Mouse (Mus musculus): Measurements from ENCODE around the gene Wdr62. TPM values are rescaled to one million over a fixed set of nuclear protein-coding genes. Genes with fewer than 3 reads are reported as not detected.

Gene Wdr62
- total and polyA plus RNA-seq, 2 experiments from 2014 or later, result 4.0 to 7.0 TPM

DNA sequence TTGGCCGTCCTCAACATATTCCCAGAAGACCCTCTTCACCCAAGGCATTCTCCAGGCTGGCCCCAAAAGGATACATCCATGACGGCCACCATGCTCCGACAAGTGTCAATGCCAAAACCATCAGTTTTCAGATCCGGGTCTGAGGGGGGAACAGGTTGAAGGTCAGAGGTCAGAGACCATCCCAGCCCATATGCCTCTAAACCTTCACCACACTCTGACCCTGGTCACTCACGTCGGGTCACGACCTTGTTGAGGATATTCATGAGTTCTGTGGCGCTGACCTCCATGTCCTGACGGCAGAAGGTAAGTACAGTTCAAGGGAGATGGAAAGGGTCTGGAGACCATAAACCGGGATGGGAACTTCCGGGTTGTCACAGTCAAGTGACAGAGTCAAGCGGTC, 88.1 kb downstream of the Wdr62 start:
- Histone ChIP-seq H3K9ac (replicated peaks; ENCODE audit: low read length) (no peak overlapping the region), H3K4me2 (ENCODE audit: low read depth, low read length) (no peak overlapping the region), H3K9me3 (ENCODE audit: low read length) (no peaks in the 10 kb centered on the region), H3K4me3 (ENCODE audit: low read length) (no peak overlapping the region), H3K27me3 (ENCODE audit: insufficient read depth, low read length) (no peaks in the 10 kb centered on the region), H3K27ac (no peak overlapping the region), H3K4me1 (ENCODE audit: insufficient read depth, low read length) (0 out of 2 replicates have a peak, but pooled peaks cover 4% of the 10 kb centered on the region), H3K36me3 (ENCODE audit: insufficient read depth, low read length) (peaks cover 32% of the 10 kb centered on the region)
- 92% methylated on average over 12 of the region's 12 CpGs for WGBS
- TF ChIP-seq CTCF (IDR thresholded peaks at IDR 0.05; ENCODE audit: low read depth), result no peak
- DNase-seq (ENCODE audit: low spot score), result no peak
- ATAC-seq, result no peak

Other genes starting within 250 kb of the Wdr62 start
- gene Zfp14, start 229.0 kb downstream of the Wdr62 start, total RNA-seq (2014; rRNA removed), result 8.4 and 10.1 TPM in 2 replicates
- 5.9 and 6.7 TPM in 2 replicates for gene Zfp14, start 229.0 kb downstream of the Wdr62 start, polyA plus RNA-seq (2015; fragmentation: Nextera tagmentation; extraction: Ambion mirVana)
- 2.8 and 5.4 TPM in 2 replicates for gene Zfp82, start 207.5 kb downstream of the Wdr62 start, total RNA-seq (2014; rRNA removed)
- gene Zfp82, start 207.5 kb downstream of the Wdr62 start, polyA plus RNA-seq (2015; fragmentation: Nextera tagmentation; extraction: Ambion mirVana), result 4.0 and 4.2 TPM in 2 replicates
- not detected in 2 replicates for gene Gm26920, start 190.0 kb downstream of the Wdr62 start, total RNA-seq (2014; rRNA removed)
- 1.6 and 2.5 TPM in 2 replicates for gene Gm26920, start 190.0 kb downstream of the Wdr62 start, polyA plus RNA-seq (2015; fragmentation: Nextera tagmentation; extraction: Ambion mirVana)
- gene Zfp566, start 189.9 kb downstream of the Wdr62 start, total RNA-seq (2014; rRNA removed), result 2.3 and 2.8 TPM in 2 replicates
- 13.7 and 15.5 TPM in 2 replicates for gene Zfp566, start 189.9 kb downstream of the Wdr62 start, polyA plus RNA-seq (2015; fragmentation: Nextera tagmentation; extraction: Ambion mirVana)
- gene Zfp260, start 185.6 kb downstream of the Wdr62 start, total RNA-seq (2014; rRNA removed), result 26.8 and 27.4 TPM in 2 replicates
- 47.7 and 49.4 TPM in 2 replicates for gene Zfp260, start 185.6 kb downstream of the Wdr62 start, polyA plus RNA-seq (2015; fragmentation: Nextera tagmentation; extraction: Ambion mirVana)
- 7.5 and 12.7 TPM in 2 replicates for gene Zfp382, start 158.5 kb downstream of the Wdr62 start, total RNA-seq (2014; rRNA removed)
- 11.9 and 13.2 TPM in 2 replicates for gene Zfp382, start 158.5 kb downstream of the Wdr62 start, polyA plus RNA-seq (2015; fragmentation: Nextera tagmentation; extraction: Ambion mirVana)
- 40.6 and 46.4 TPM in 2 replicates for gene Zfp146, start 110.7 kb downstream of the Wdr62 start, total RNA-seq (2014; rRNA removed)
- gene Zfp146, start 110.7 kb downstream of the Wdr62 start, polyA plus RNA-seq (2015; fragmentation: Nextera tagmentation; extraction: Ambion mirVana), result 10.0 and 10.2 TPM in 2 replicates
- gene Cox7a1, start 96.3 kb downstream of the Wdr62 start, total RNA-seq (2014; rRNA removed), result not detected in 2 replicates
- gene Cox7a1, start 96.3 kb downstream of the Wdr62 start, polyA plus RNA-seq (2015; fragmentation: Nextera tagmentation; extraction: Ambion mirVana), result 8.1 and 9.7 TPM in 2 replicates
- gene Capns1, start 81.6 kb downstream of the Wdr62 start, total RNA-seq (2014; rRNA removed), result 289 and 322 TPM in 2 replicates
- 83.8 and 84.6 TPM in 2 replicates for gene Capns1, start 81.6 kb downstream of the Wdr62 start, polyA plus RNA-seq (2015; fragmentation: Nextera tagmentation; extraction: Ambion mirVana)
- gene Polr2i, start 48.5 kb downstream of the Wdr62 start, total RNA-seq (2014; rRNA removed), result 65.9 and 98.4 TPM in 2 replicates
- gene Polr2i, start 48.5 kb downstream of the Wdr62 start, polyA plus RNA-seq (2015; fragmentation: Nextera tagmentation; extraction: Ambion mirVana), result 177 and 189 TPM in 2 replicates
- gene Tbcb, start 48.1 kb downstream of the Wdr62 start, total RNA-seq (2014; rRNA removed), result 123 and 129 TPM in 2 replicates
- gene Tbcb, start 48.1 kb downstream of the Wdr62 start, polyA plus RNA-seq (2015; fragmentation: Nextera tagmentation; extraction: Ambion mirVana), result 466 and 473 TPM in 2 replicates
- gene Ovol3, start 44.7 kb downstream of the Wdr62 start, total RNA-seq (2014; rRNA removed), result not detected in 2 replicates
- gene Ovol3, start 44.7 kb downstream of the Wdr62 start, polyA plus RNA-seq (2015; fragmentation: Nextera tagmentation; extraction: Ambion mirVana), result not detected in 2 replicates
- 1.0 TPM in 1 of 2 replicates, not detected in the other for gene Thap8, start 325 bp downstream of the Wdr62 start, total RNA-seq (2014; rRNA removed)
- gene Thap8, start 325 bp downstream of the Wdr62 start, polyA plus RNA-seq (2015; fragmentation: Nextera tagmentation; extraction: Ambion mirVana), result 0.52 and 0.76 TPM in 2 replicates
- 144 and 172 TPM in 2 replicates for gene Clip3, start 11.3 kb upstream of the Wdr62 start, total RNA-seq (2014; rRNA removed)
- gene Clip3, start 11.3 kb upstream of the Wdr62 start, polyA plus RNA-seq (2015; fragmentation: Nextera tagmentation; extraction: Ambion mirVana), result 106 and 118 TPM in 2 replicates
- gene Alkbh6, start 28.3 kb upstream of the Wdr62 start, total RNA-seq (2014; rRNA removed), result 75.4 and 116 TPM in 2 replicates
- gene Alkbh6, start 28.3 kb upstream of the Wdr62 start, polyA plus RNA-seq (2015; fragmentation: Nextera tagmentation; extraction: Ambion mirVana), result 129 and 131 TPM in 2 replicates
- 13.2 and 16.5 TPM in 2 replicates for gene Syne4, start 34.4 kb upstream of the Wdr62 start, total RNA-seq (2014; rRNA removed)
- 11.4 and 12.6 TPM in 2 replicates for gene Syne4, start 34.4 kb upstream of the Wdr62 start, polyA plus RNA-seq (2015; fragmentation: Nextera tagmentation; extraction: Ambion mirVana)
- gene E130208F15Rik, start 41.3 kb upstream of the Wdr62 start, total RNA-seq (2014; rRNA removed), result 1.8 TPM in 1 of 2 replicates, not detected in the other
- gene E130208F15Rik, start 41.3 kb upstream of the Wdr62 start, polyA plus RNA-seq (2015; fragmentation: Nextera tagmentation; extraction: Ambion mirVana), result 0.79 TPM in 1 of 2 replicates, not detected in the other
- 12.9 and 14.7 TPM in 2 replicates for gene Sdhaf1, start 43.5 kb upstream of the Wdr62 start, total RNA-seq (2014; rRNA removed)
- 17.8 and 19.3 TPM in 2 replicates for gene Sdhaf1, start 43.5 kb upstream of the Wdr62 start, polyA plus RNA-seq (2015; fragmentation: Nextera tagmentation; extraction: Ambion mirVana)
- 45.9 and 47.4 TPM in 2 replicates for gene Lrfn3, start 82.4 kb upstream of the Wdr62 start, total RNA-seq (2014; rRNA removed)
- gene Lrfn3, start 82.4 kb upstream of the Wdr62 start, polyA plus RNA-seq (2015; fragmentation: Nextera tagmentation; extraction: Ambion mirVana), result 17.5 and 18.1 TPM in 2 replicates
- gene Tyrobp, start 133.3 kb upstream of the Wdr62 start, total RNA-seq (2014; rRNA removed), result 37.3 and 59.9 TPM in 2 replicates
- gene Tyrobp, start 133.3 kb upstream of the Wdr62 start, polyA plus RNA-seq (2015; fragmentation: Nextera tagmentation; extraction: Ambion mirVana), result 50.3 and 56.1 TPM in 2 replicates
- gene Hcst, start 139.4 kb upstream of the Wdr62 start, total RNA-seq (2014; rRNA removed), result not detected in 2 replicates
- gene Hcst, start 139.4 kb upstream of the Wdr62 start, polyA plus RNA-seq (2015; fragmentation: Nextera tagmentation; extraction: Ambion mirVana), result 0.84 and 1.0 TPM in 2 replicates
- 1.9 and 3.7 TPM in 2 replicates for gene Nfkbid, start 141.3 kb upstream of the Wdr62 start, total RNA-seq (2014; rRNA removed)
- 2.1 TPM in 2 replicates for gene Nfkbid, start 141.3 kb upstream of the Wdr62 start, polyA plus RNA-seq (2015; fragmentation: Nextera tagmentation; extraction: Ambion mirVana)
- gene Aplp1, start 165.1 kb upstream of the Wdr62 start, total RNA-seq (2014; rRNA removed), result 840 and 852 TPM in 2 replicates
- gene Aplp1, start 165.1 kb upstream of the Wdr62 start, polyA plus RNA-seq (2015; fragmentation: Nextera tagmentation; extraction: Ambion mirVana), result 617 and 682 TPM in 2 replicates
- gene Kirrel2, start 177.3 kb upstream of the Wdr62 start, total RNA-seq (2014; rRNA removed), result 10.7 and 14.7 TPM in 2 replicates
- 4.4 and 5.8 TPM in 2 replicates for gene Kirrel2, start 177.3 kb upstream of the Wdr62 start, polyA plus RNA-seq (2015; fragmentation: Nextera tagmentation; extraction: Ambion mirVana)
- gene Nphs1, start 177.9 kb upstream of the Wdr62 start, total RNA-seq (2014; rRNA removed), result 2.3 and 2.4 TPM in 2 replicates
- gene Nphs1, start 177.9 kb upstream of the Wdr62 start, polyA plus RNA-seq (2015; fragmentation: Nextera tagmentation; extraction: Ambion mirVana), result 0.50 and 1.0 TPM in 2 replicates
- gene Prodh2, start 213.2 kb upstream of the Wdr62 start, total RNA-seq (2014; rRNA removed), result not detected in 2 replicates
- gene Prodh2, start 213.2 kb upstream of the Wdr62 start, polyA plus RNA-seq (2015; fragmentation: Nextera tagmentation; extraction: Ambion mirVana), result 0.24 TPM in 1 of 2 replicates, not detected in the other